Mouse (Mus musculus) kidney, embryonic 15.5 days (tissue): ENCODE data around the gene Il12rb1. TPM values are rescaled to one million over a fixed set of nuclear protein-coding genes. Genes with fewer than 3 reads are reported as not detected.

Experiments
- ATAC-seq: fragments of 200-750 bp; cut with Nextera tagmentation; replicated peaks from 2 replicates; pipeline ENCODE4 v1.8.0; 2017; ENCODE audit warnings: moderate TSS enrichment; ENCODE audit not compliant: low FRiP score
- H3K27ac ChIP-seq: fragments of 300-500 bp; sonication (generic); 2 replicates; pipeline ENCODE4 v1.5.1; 2015; ENCODE audit warnings: mild to moderate bottlenecking, inconsistent platforms
- H3K27me3 ChIP-seq: fragments of 300-500 bp; sonication (generic); 2 replicates; pipeline ENCODE4 v1.6.1; 2015; ENCODE audit warnings: inconsistent platforms
- H3K36me3 ChIP-seq: fragments of 300-500 bp; sonication (generic); 2 replicates; pipeline ENCODE4 v1.6.1; 2015; ENCODE audit warnings: inconsistent platforms
- H3K4me1 ChIP-seq: fragments of 300-500 bp; sonication (generic); 2 replicates; pipeline ENCODE4 v1.6.1; 2015; ENCODE audit warnings: inconsistent platforms
- H3K4me2 ChIP-seq: fragments of 300-500 bp; sonication (generic); 2 replicates; pipeline ENCODE4 v1.6.1; 2015; ENCODE audit warnings: moderate library complexity, mild to moderate bottlenecking, inconsistent platforms
- H3K4me3 ChIP-seq: fragments of 300-500 bp; sonication (generic); replicated peaks from 2 replicates; pipeline ENCODE4 v1.5.1; 2015; ENCODE audit warnings: mild to moderate bottlenecking, inconsistent platforms
- H3K9ac ChIP-seq: fragments of 300-500 bp; sonication (generic); 2 replicates; pipeline ENCODE4 v1.6.1; 2015; ENCODE audit warnings: mild to moderate bottlenecking, inconsistent platforms
- H3K9me3 ChIP-seq: fragments of 300-500 bp; sonication (generic); replicated peaks from 2 replicates; pipeline ENCODE4 v1.6.1; 2016; ENCODE audit warnings: inconsistent platforms
- WGBS: fragments of 180-500 bp; shearing (Covaris S2); methylation state at CpG from one replicate; pipeline ENCODE4 v1.1.7; 2015; ENCODE audit warnings: mixed read lengths; 5-methylcytosine and 5-hydroxymethylcytosine counted together
- polyA plus RNA-seq: library from polyadenylated mRNA; unstranded; fragments of >200 nt; fragmentation: Nextera tagmentation; extraction: Ambion mirVana; gene quantifications from 2 replicates; pipeline ENCODE4 v1.2.1, GENCODE M21; 2015

Il12rb1 gene
- polyA plus RNA-seq, 1 experiment from 2014 or later, result 0.09 TPM

- peak overlapping the region; percentile 45 for H3K9ac ChIP-seq
- WGBS, result 2% methylated on average over 47 of the region's 47 CpGs
- no peaks in the 10 kb centered on the region for H3K9me3 ChIP-seq
- H3K4me2 ChIP-seq, result peak overlapping the region; percentile 96
- no peak overlapping the region; the same call in 1 of the 2 replicates for H3K27ac ChIP-seq
- H3K4me3 ChIP-seq, result peak overlapping the region; percentile 61
- no peaks in the 10 kb centered on the region for H3K36me3 ChIP-seq
- peaks cover 67% of the 10 kb centered on the region for H3K27me3 ChIP-seq
- H3K4me1 ChIP-seq, result peaks cover 22% of the 10 kb centered on the region
- no peak; the same call in 1 of the 2 replicates for ATAC-seq
These were observed 4.3 kb upstream of the Il12rb1 start for GRCm38 (mm10) chr8:70803761-70804480.

DNA sequence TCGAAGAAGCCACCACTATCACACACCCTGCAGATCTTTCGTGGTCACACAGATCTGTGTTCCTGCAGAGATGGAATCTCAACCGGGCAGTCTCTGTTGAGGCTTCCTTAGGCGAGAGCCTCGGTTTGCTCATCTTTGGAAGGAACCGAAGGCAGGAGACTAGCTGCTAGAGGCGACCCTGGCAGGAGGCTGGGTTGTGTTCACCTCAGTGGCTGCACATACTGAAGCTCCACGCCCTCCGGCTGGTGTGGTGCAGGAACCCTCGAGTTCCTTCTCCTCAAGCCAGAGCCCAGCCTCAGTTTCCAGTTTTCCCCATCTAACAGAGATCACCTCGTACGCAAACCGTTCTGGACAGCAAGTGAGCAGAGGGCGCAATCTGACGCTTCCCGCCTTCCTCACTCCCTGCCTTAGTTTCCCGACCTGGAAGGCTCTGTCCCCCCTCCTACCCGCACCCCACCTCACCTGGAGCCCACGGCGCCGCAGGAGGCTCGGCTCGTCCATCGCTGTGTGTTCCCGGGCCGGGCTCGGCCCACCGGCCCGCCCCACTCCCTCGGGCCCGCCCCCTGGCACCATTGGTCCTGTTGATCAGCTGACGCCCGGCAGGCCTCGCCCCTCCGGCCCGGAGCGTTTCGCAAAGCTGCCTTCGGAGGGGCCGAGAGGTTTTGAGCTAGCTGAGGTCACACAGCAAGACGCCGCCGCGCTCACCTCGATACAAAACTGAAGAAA is 3.6 kb upstream of the Il12rb1 start, which contains the start of gene Mast3:
Gene Mast3, minus strand, starts transcription at position 574 of the 726 bp plus-strand sequence.
- Histone ChIP-seq H3K4me2 (peak within 1 kb of the TSS; percentile 96), H3K9me3 (no peaks in the 10 kb centered on the region), H3K4me1 (peaks cover 22% of the 10 kb centered on the region), H3K4me3 (peak within 1 kb of the TSS; percentile 61), H3K9ac (peak within 1 kb of the TSS; percentile 45), H3K36me3 (no peaks in the 10 kb centered on the region), H3K27ac (no peak within 1 kb of the TSS; the same call in 1 of the 2 replicates), H3K27me3 (peaks cover 60% of the 10 kb centered on the region)
- peak; percentile 91 for ATAC-seq
- 1% methylated on average over 45 of the region's 45 CpGs for WGBS

DNA sequence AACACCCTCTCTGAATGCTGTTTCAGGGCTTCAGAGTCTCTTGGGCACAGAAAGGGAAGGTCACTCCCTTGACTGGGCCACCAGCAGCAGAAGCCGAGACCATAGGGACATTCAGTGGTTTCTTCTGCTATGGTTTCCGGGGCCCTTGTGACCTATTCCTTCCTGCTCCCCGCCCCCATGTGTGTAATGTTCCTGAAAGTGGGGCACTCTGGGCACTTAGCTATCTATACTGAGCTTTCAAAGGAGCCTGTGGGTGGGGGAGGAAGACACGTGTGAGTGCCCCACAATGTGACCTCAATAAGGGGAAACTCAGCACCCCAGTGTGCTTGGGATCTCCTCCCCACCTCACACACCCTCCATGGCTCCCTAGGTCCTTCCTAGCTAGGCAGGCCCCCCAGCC is 1.7 kb upstream of the Il12rb1 start:
- Histone ChIP-seq H3K27me3 (peaks cover 44% of the 10 kb centered on the region), H3K4me1 (peaks cover 26% of the 10 kb centered on the region), H3K4me3 (no peak overlapping the region), H3K27ac (no peak overlapping the region), H3K36me3 (no peaks in the 10 kb centered on the region), H3K9ac (no peak overlapping the region), H3K4me2 (no peak overlapping the region), H3K9me3 (no peaks in the 10 kb centered on the region)
- no peak for ATAC-seq
- WGBS, result 48% methylated on average over 4 of the region's 4 CpGs

DNA sequence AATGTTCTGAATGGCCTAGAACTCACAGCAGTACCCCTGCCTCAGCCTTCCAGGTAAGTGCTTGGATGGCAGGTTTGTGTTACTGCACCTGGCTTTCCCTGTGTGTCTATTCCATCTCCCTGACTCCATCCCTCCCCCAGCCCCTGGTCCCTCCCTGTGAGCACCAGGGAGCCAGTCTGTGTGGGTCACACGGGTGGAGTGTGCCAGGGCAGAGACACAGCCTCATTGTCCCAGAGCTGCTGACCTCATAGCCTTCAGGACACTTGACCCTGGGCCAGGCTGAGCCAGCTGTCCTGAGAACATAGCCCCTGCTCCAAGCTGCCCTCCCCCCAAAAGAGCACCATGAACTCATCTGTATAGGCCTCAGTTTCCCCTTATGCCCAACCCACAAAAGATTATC is 945 bp upstream of the Il12rb1 start:
- no peaks in the 10 kb centered on the region for H3K9me3 ChIP-seq
- no peak for ATAC-seq
- H3K4me3 ChIP-seq, result no peak overlapping the region
- no peak overlapping the region for H3K4me2 ChIP-seq
- H3K27ac ChIP-seq, result no peak overlapping the region
- WGBS, result 41% methylated on average over 1 of the region's 1 CpGs
- H3K4me1 ChIP-seq, result peaks cover 31% of the 10 kb centered on the region
- peaks cover 36% of the 10 kb centered on the region for H3K27me3 ChIP-seq
- H3K9ac ChIP-seq, result no peak overlapping the region
- H3K36me3 ChIP-seq, result no peaks in the 10 kb centered on the region

- no peak for ATAC-seq
- WGBS, result 75% methylated on average over 8 of the region's 8 CpGs
- H3K9ac ChIP-seq, result no peak overlapping the region
These were observed 879 bp downstream of the Il12rb1 start for GRCm38 (mm10) chr8:70808955-70809701.

GRCm38 (mm10) chr8:70810962-70811680 is 2.9 kb downstream of the Il12rb1 start:
- no peak overlapping the region for H3K27ac ChIP-seq
- H3K27me3 ChIP-seq, result peaks cover 21% of the 10 kb centered on the region
- H3K36me3 ChIP-seq, result no peaks in the 10 kb centered on the region
- H3K9me3 ChIP-seq, result no peaks in the 10 kb centered on the region
- H3K4me1 ChIP-seq, result peaks cover 24% of the 10 kb centered on the region
- H3K4me2 ChIP-seq, result no peak overlapping the region
- WGBS, result 68% methylated on average over 20 of the region's 20 CpGs
- no peak for ATAC-seq
- no peak overlapping the region for H3K4me3 ChIP-seq
- H3K9ac ChIP-seq, result no peak overlapping the region

More at GRCm38 (mm10) chr8:70808955-70809701, 879 bp downstream of the Il12rb1 start:
- Histone ChIP-seq H3K27me3 (peaks cover 21% of the 10 kb centered on the region), H3K36me3 (no peaks in the 10 kb centered on the region), H3K4me1 (peaks cover 31% of the 10 kb centered on the region), H3K4me3 (no peak overlapping the region), H3K9me3 (no peaks in the 10 kb centered on the region), H3K4me2 (no peak overlapping the region), H3K27ac (no peak overlapping the region)

- no peak overlapping the region for H3K4me2 ChIP-seq
- no peak overlapping the region for H3K4me3 ChIP-seq
- ATAC-seq, result no peak
- no peak overlapping the region for H3K9ac ChIP-seq
- 36% methylated on average over 4 of the region's 4 CpGs for WGBS
- H3K36me3 ChIP-seq, result no peaks in the 10 kb centered on the region
- no peaks in the 10 kb centered on the region for H3K9me3 ChIP-seq
- H3K27ac ChIP-seq, result no peak overlapping the region
- H3K4me1 ChIP-seq, result peaks cover 29% of the 10 kb centered on the region
- peaks cover 27% of the 10 kb centered on the region for H3K27me3 ChIP-seq
These were observed 3.8 kb downstream of the Il12rb1 start for GRCm38 (mm10) chr8:70812055-70812454.

GRCm38 (mm10) chr8:70812885-70813284 is 4.6 kb downstream of the Il12rb1 start:
- H3K9ac ChIP-seq, result no peak overlapping the region
- no peaks in the 10 kb centered on the region for H3K36me3 ChIP-seq
- H3K4me2 ChIP-seq, result no peak overlapping the region
- H3K4me1 ChIP-seq, result peaks cover 31% of the 10 kb centered on the region
- peaks cover 29% of the 10 kb centered on the region for H3K27me3 ChIP-seq
- 38% methylated on average over 4 of the region's 4 CpGs for WGBS
- H3K27ac ChIP-seq, result no peak overlapping the region
- no peaks in the 10 kb centered on the region for H3K9me3 ChIP-seq
- H3K4me3 ChIP-seq, result no peak overlapping the region
- ATAC-seq, result no peak

- no peaks in the 10 kb centered on the region; the same call in 1 of the 2 replicates for H3K9me3 ChIP-seq
- no peak overlapping the region for H3K9ac ChIP-seq
- H3K4me2 ChIP-seq, result peak overlapping the region; percentile 58
- peak overlapping the region; percentile 25 for H3K4me3 ChIP-seq
- ATAC-seq, result peak; percentile 43
- peaks cover 37% of the 10 kb centered on the region for H3K4me1 ChIP-seq
- H3K36me3 ChIP-seq, result no peaks in the 10 kb centered on the region
- H3K27ac ChIP-seq, result no peak overlapping the region
- H3K27me3 ChIP-seq, result peaks cover 28% of the 10 kb centered on the region
- WGBS, result 10% methylated on average over 29 of the region's 30 CpGs
These were observed 8.4 kb downstream of the Il12rb1 start for GRCm38 (mm10) chr8:70816679-70817078.

- ATAC-seq, result peak; percentile 78
- Histone ChIP-seq H3K27me3 (peaks cover 20% of the 10 kb centered on the region), H3K27ac (peak overlapping the region; percentile 49; the same call in 1 of the 2 replicates), H3K9me3 (no peaks in the 10 kb centered on the region; the same call in 1 of the 2 replicates), H3K36me3 (no peaks in the 10 kb centered on the region), H3K4me3 (peak overlapping the region; percentile 30), H3K9ac (no peak overlapping the region), H3K4me1 (peaks cover 31% of the 10 kb centered on the region), H3K4me2 (peak overlapping the region; percentile 55)
- WGBS, result 3% methylated on average over 31 of the region's 31 CpGs
These were observed 12.1 kb downstream of the Il12rb1 start for GRCm38 (mm10) chr8:70820101-70820935.
